Mouse (Mus musculus) forebrain, embryonic 16.5 days (tissue): ENCODE data around the gene Ipo9. TPM values are rescaled to one million over a fixed set of nuclear protein-coding genes. Genes with fewer than 3 reads are reported as not detected.

Source experiments
- ATAC-seq: fragments of 200-750 bp; cut with Nextera tagmentation; 2 replicates; pipeline ENCODE4 v1.8.0; 2017; ENCODE audit warnings: mild to moderate bottlenecking, moderate library complexity
- H3K27ac ChIP-seq: fragments of 300-500 bp; sonication (generic); 2 replicates; pipeline ENCODE4 v1.5.1; 2014; ENCODE audit warnings: low read length, control low read depth
- H3K27me3 ChIP-seq: fragments of 300-500 bp; sonication (generic); replicated peaks from 2 replicates; pipeline ENCODE4 v1.6.1; 2014; ENCODE audit warnings: low read length; ENCODE audit not compliant: control insufficient read depth, insufficient read depth
- H3K36me3 ChIP-seq: fragments of 300-500 bp; sonication (generic); 2 replicates; pipeline ENCODE4 v1.6.1; 2014; ENCODE audit not compliant: control insufficient read depth, insufficient read depth
- H3K4me1 ChIP-seq: fragments of 300-500 bp; sonication (generic); replicated peaks from 2 replicates; pipeline ENCODE4 v1.6.1; 2014; ENCODE audit warnings: low read length; ENCODE audit not compliant: control insufficient read depth, insufficient read depth
- H3K4me2 ChIP-seq: fragments of 300-500 bp; sonication (generic); 2 replicates; pipeline ENCODE4 v1.6.1; 2014; ENCODE audit warnings: mild to moderate bottlenecking, low read length, control low read depth
- H3K4me3 ChIP-seq: fragments of 300-500 bp; sonication (generic); replicated peaks from 2 replicates; pipeline ENCODE4 v1.5.1; 2014; ENCODE audit warnings: mild to moderate bottlenecking, low read length, control low read depth
- H3K9ac ChIP-seq: fragments of 300-500 bp; sonication (generic); replicated peaks from 2 replicates; pipeline ENCODE4 v1.6.1; 2014; ENCODE audit warnings: low read depth, low read length, control low read depth
- H3K9me3 ChIP-seq: fragments of 300-500 bp; sonication (generic); 2 replicates; pipeline ENCODE4 v1.6.1; 2016; ENCODE audit warnings: low read length; ENCODE audit not compliant: control insufficient read depth
- WGBS: fragments of 180-500 bp; shearing (Covaris S2); extraction: QIAGEN DNeasy Blood & Tissue Kit; methylation state at CpG from one replicate; pipeline ENCODE4 v1.1.7; 2014; 5-methylcytosine and 5-hydroxymethylcytosine counted together
- microRNA-seq: library from miRNA; unstranded; fragments of <30 nt; microRNA quantifications from one replicate; pipeline ENCODE4, GENCODE M21; 2017
- polyA plus RNA-seq: library from polyadenylated mRNA; unstranded; fragments of >200 nt; fragmentation: Nextera tagmentation; extraction: Ambion mirVana; gene quantifications from 2 replicates; pipeline ENCODE4 v1.2.1, GENCODE M21; 2015

The Ipo9 gene
- polyA plus RNA-seq, 1 experiment from 2014 or later = 153 TPM

DNA sequence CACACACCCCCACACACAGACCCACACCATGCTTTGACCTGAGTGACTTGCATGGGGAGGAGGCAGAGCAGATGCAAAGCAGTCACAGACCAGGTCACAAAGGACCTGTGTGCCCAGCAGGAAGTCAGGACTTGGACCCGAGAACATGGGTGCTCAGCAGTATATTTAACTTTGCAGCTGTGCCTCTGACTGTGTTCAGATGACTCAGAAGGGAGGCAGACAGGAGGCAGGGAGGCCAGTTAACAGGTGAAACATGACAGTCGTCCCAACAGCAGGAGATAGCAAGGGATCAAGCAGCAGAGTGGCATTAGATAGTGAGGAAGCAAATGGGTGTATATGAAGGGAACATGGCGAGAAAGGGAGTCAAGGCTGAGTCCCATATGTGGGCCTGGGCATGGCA is 83.4 kb downstream of the Ipo9 start:
- H3K36me3 ChIP-seq = no peaks in the 10 kb centered on the region
- no peaks in the 10 kb centered on the region for H3K9me3 ChIP-seq
- no peak overlapping the region for H3K27ac ChIP-seq
- 65% methylated on average over 3 of the region's 3 CpGs for WGBS
- H3K4me3 ChIP-seq = no peak overlapping the region
- no peaks in the 10 kb centered on the region for H3K27me3 ChIP-seq
- H3K4me1 ChIP-seq = 0 out of 2 replicates have a peak, but pooled peaks cover 2% of the 10 kb centered on the region
- H3K4me2 ChIP-seq = no peak overlapping the region
- no peak overlapping the region for H3K9ac ChIP-seq
- ATAC-seq = no peak

DNA sequence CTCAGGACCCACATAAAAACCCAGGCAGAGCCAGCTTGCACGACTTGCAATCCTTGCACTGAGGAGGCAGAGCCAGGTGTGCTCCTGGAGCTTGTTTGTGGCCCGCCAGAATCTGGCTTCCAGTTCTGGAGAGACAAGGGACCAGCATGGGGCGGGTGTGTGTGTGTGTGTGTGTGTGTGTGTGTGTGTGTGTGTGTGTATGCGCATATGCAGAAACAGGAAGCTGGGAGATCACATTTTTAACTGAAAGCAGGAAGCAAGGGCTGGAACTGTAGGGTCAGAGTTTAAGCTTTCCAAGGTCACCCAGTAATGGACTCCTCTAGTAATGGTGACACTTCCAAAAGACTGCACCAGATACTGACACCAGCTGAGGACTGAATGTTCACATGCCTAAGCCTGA is 86.3 kb downstream of the Ipo9 start:
- no peak for ATAC-seq
- WGBS = 67% methylated on average over 4 of the region's 4 CpGs
- Histone ChIP-seq H3K4me1 (0 out of 2 replicates have a peak, but pooled peaks cover 2% of the 10 kb centered on the region), H3K9ac (no peak overlapping the region), H3K27me3 (no peaks in the 10 kb centered on the region), H3K36me3 (no peaks in the 10 kb centered on the region), H3K4me3 (no peak overlapping the region), H3K4me2 (no peak overlapping the region), H3K27ac (no peak overlapping the region), H3K9me3 (no peaks in the 10 kb centered on the region)

DNA sequence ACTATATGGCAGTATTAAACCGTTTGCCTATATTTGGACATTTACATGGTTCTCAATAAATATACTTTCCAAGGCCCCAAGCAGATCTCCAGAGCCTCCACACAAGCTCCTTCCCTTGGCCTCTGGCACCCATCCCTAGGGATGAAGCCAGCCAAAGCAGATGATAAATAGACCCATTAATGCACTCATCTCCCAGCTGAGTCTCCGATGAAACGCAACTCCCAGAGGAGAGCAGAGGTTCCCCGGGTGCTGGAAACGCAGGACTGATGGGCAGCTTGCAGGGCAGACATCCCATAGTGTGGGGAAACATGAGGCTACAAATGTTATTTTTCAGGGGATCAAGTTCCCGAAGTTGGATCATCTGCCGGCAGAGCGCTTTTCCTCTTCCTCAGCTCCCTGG is 88.4 kb downstream of the Ipo9 start:
- H3K9me3 ChIP-seq = no peaks in the 10 kb centered on the region
- H3K36me3 ChIP-seq = no peaks in the 10 kb centered on the region
- no peak overlapping the region for H3K27ac ChIP-seq
- H3K4me2 ChIP-seq = no peak overlapping the region
- 84% methylated on average over 8 of the region's 8 CpGs for WGBS
- no peak overlapping the region for H3K9ac ChIP-seq
- H3K4me1 ChIP-seq = no peaks in the 10 kb centered on the region
- ATAC-seq = no peak
- H3K4me3 ChIP-seq = no peak overlapping the region
- no peaks in the 10 kb centered on the region for H3K27me3 ChIP-seq

Small RNA genes within 50 kb of the gene (microRNA-seq; reads per million reads assigned to microRNA genes)
- 2.3 reads per million, percentile 5 among the genes with 10 or more reads in this experiment for gene Mir1231

Other genes with a start within 250 kb of the Ipo9 start
- 0.10 and 0.53 TPM in 2 replicates for gene Elf3, start 171.9 kb downstream of the Ipo9 start, polyA plus RNA-seq
- 93.3 and 100 TPM in 2 replicates for gene Rnpep, start 146.4 kb downstream of the Ipo9 start, polyA plus RNA-seq
- 144 and 154 TPM in 2 replicates for gene Timm17a, start 116.7 kb downstream of the Ipo9 start, polyA plus RNA-seq
- gene Lmod1, start 105.7 kb downstream of the Ipo9 start, polyA plus RNA-seq = 0.15 and 0.21 TPM in 2 replicates
- 84.9 and 102 TPM in 2 replicates for gene Shisa4, start 55.3 kb downstream of the Ipo9 start, polyA plus RNA-seq
- 48.6 and 62.6 TPM in 2 replicates for gene Nav1, start 176.8 kb upstream of the Ipo9 start, polyA plus RNA-seq